Mouse (Mus musculus): ENCODE results near the gene Cd6.

DNA sequence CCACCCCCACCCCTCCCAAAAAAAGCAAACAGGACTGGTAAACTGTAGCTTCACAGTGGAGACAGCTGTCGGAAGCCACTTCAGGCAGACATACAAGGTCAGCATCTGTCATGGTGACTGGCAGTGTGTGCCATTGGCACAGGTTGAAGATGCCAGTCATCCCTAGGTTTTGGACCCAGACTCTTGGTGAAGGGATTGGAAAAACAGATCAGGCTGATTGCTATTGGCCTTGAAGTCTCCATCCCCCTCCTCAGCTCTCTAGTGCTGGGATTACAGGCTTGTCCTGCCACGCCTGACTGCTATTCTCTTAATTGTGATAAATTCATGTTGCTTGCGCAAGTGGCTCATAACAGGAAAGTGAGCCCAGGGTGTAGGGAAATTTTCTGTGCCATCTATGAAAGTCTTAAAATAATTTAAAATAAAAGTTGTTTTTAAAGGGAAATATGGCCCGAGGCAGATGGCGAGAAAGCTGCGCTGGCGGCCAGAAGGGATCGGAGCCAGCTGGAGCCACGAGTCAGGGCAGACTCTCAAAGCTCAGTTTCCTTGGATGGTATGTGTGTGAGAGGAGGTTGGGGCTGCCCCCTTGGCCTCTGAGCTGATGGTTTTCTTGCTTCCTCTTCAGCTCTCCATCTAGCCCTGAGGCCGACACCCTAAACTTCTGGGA lies 44.9 kb downstream of the Cd6 start:
- TF ChIP-seq CTCF (conservative IDR thresholded peaks at IDR 0.05; ENCODE audit: low read length) = no peak
- TF ChIP-seq POU5F1 (IDR thresholded peaks at IDR 0.05; ENCODE audit: borderline replicate concordance, low read length) = no peak

All from E14TG2a.4 (cell line).